Mouse (Mus musculus): ENCODE measurements around the gene Cdc42bpa. TPM values are rescaled to one million over a fixed set of nuclear protein-coding genes. Genes with fewer than 3 reads are reported as not detected.

Gene Cdc42bpa
- polyA plus RNA-seq, 1 experiment from 2014 or later: 11.3 TPM

DNA sequence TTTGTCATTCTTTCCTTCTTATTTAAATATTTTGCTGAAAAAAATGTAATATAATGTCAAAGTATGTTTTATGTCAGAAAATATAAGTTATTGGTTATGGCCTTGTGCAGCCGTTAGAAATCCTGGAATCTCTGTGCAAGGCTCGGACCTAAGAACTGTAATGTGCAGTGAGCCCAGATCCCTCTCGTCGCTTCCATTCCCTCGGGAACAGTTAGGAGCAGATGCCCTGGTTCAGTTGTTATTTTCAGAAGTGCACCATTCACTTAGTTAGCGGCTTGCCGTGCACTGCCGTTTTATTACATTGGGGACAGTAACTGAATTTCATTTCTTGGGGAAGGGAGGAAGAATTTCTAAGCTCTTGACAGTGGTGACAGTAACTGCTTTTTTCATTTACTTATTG is 158.0 kb downstream of the Cdc42bpa start:
- H3K4me3 ChIP-seq (ENCODE audit: low read depth, low read length): no peak overlapping the region
- no peaks in the 10 kb centered on the region for H3K9me3 ChIP-seq (ENCODE audit: control insufficient read depth, low read length)
- H3K36me3 ChIP-seq (ENCODE audit: control insufficient read depth, insufficient read depth, low read length): no peaks in the 10 kb centered on the region
- no peak for DNase-seq (ENCODE audit: low spot score)
- no peaks in the 10 kb centered on the region for H3K4me1 ChIP-seq (ENCODE audit: control insufficient read depth, insufficient read depth, low read length)
- no peak overlapping the region for H3K9ac ChIP-seq (ENCODE audit: low read length)
- WGBS: 76% methylated on average over 8 of the region's 8 CpGs
- no peaks in the 10 kb centered on the region for H3K27me3 ChIP-seq (ENCODE audit: control insufficient read depth, insufficient read depth, low read length)
- no peak for ATAC-seq (ENCODE audit: insufficient number of reproducible peaks, low FRiP score, low TSS enrichment, low read depth)
- no peak overlapping the region for H3K27ac ChIP-seq (replicated peaks; ENCODE audit: low read depth, low read length)
- H3K4me2 ChIP-seq (ENCODE audit: low read depth, severe bottlenecking): no peak overlapping the region

- Histone ChIP-seq H3K4me1 (ENCODE audit: control insufficient read depth, insufficient read depth, low read length) (no peaks in the 10 kb centered on the region), H3K36me3 (ENCODE audit: control insufficient read depth, insufficient read depth, low read length) (no peaks in the 10 kb centered on the region), H3K9me3 (ENCODE audit: control insufficient read depth, low read length) (no peaks in the 10 kb centered on the region), H3K27me3 (ENCODE audit: control insufficient read depth, insufficient read depth, low read length) (no peaks in the 10 kb centered on the region), H3K27ac (replicated peaks; ENCODE audit: low read depth, low read length) (no peak overlapping the region), H3K9ac (ENCODE audit: low read length) (no peak overlapping the region), H3K4me3 (ENCODE audit: low read depth, low read length) (no peak overlapping the region), H3K4me2 (ENCODE audit: low read depth, severe bottlenecking) (no peak overlapping the region)
- ATAC-seq (ENCODE audit: insufficient number of reproducible peaks, low FRiP score, low TSS enrichment, low read depth) (no peak), DNase-seq (ENCODE audit: low spot score) (no peak)
- WGBS: 84% methylated on average over 5 of the region's 5 CpGs
Measured at GRCm38 (mm10) chr1:180128077-180128792, 168.0 kb downstream of the Cdc42bpa start.

DNA sequence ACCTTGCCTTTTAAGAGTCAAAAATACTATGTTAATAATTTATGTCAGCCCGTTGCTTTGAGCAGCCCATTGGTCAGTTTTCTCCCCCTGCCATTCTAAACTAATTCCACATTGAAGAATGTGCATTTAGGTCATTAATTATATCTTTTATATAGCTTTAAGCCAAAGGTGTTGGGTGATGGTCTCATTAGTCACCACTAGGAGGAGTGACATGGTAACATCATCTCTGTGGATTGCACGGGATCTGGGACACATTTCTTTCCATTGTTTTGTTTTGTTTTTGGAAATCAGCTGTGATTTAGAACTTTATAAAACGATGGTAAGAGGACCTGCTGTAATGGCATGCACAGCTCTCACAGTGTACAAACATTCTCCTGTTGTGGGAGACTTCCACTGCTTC is 171.1 kb downstream of the Cdc42bpa start:
- no peaks in the 10 kb centered on the region for H3K36me3 ChIP-seq (ENCODE audit: control insufficient read depth, insufficient read depth, low read length)

GRCm38 (mm10) chr1:180132187-180132586 is 171.9 kb downstream of the Cdc42bpa start:
- Histone ChIP-seq H3K36me3 (ENCODE audit: control insufficient read depth, insufficient read depth, low read length) (no peaks in the 10 kb centered on the region), H3K4me3 (ENCODE audit: low read depth, low read length) (no peak overlapping the region), H3K4me1 (ENCODE audit: control insufficient read depth, insufficient read depth, low read length) (no peaks in the 10 kb centered on the region), H3K9me3 (ENCODE audit: control insufficient read depth, low read length) (no peaks in the 10 kb centered on the region), H3K9ac (ENCODE audit: low read length) (no peak overlapping the region), H3K4me2 (ENCODE audit: low read depth, severe bottlenecking) (no peak overlapping the region), H3K27ac (replicated peaks; ENCODE audit: low read depth, low read length) (no peak overlapping the region), H3K27me3 (ENCODE audit: control insufficient read depth, insufficient read depth, low read length) (no peaks in the 10 kb centered on the region)
- no peak for ATAC-seq (ENCODE audit: insufficient number of reproducible peaks, low FRiP score, low TSS enrichment, low read depth)
- 94% methylated on average over 4 of the region's 4 CpGs for WGBS
- no peak for DNase-seq (ENCODE audit: low spot score)

More for the DNA sequence above, 171.1 kb downstream of the Cdc42bpa start:
- 58% methylated on average over 3 of the region's 3 CpGs for WGBS
- Histone ChIP-seq H3K4me3 (ENCODE audit: low read depth, low read length) (no peak overlapping the region), H3K27ac (replicated peaks; ENCODE audit: low read depth, low read length) (no peak overlapping the region), H3K9ac (ENCODE audit: low read length) (no peak overlapping the region), H3K4me2 (ENCODE audit: low read depth, severe bottlenecking) (no peak overlapping the region), H3K27me3 (ENCODE audit: control insufficient read depth, insufficient read depth, low read length) (no peaks in the 10 kb centered on the region), H3K9me3 (ENCODE audit: control insufficient read depth, low read length) (no peaks in the 10 kb centered on the region), H3K4me1 (ENCODE audit: control insufficient read depth, insufficient read depth, low read length) (no peaks in the 10 kb centered on the region)
- ATAC-seq (ENCODE audit: insufficient number of reproducible peaks, low FRiP score, low TSS enrichment, low read depth) (no peak), DNase-seq (ENCODE audit: low spot score) (no peak)

DNA sequence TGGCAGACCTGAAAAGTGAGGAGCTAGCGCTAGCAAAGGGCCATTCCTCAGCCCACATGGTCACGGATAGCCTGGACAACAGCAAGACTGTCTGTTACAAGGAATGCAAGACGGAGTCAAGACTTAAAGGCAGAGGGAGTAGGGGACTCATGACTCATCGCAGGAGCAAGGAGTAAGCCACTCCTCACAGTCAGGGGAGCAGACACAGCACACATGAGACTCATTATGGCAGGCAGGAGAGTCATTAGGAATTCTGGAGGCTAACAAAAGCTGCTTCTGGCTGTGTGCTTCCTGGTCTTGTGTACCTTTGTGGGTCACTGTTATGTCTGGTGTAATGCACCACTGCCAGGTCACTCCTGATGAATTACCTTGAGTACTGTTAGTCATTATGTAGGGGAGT is 178.9 kb downstream of the Cdc42bpa start:
- H3K4me2 ChIP-seq (ENCODE audit: low read depth, severe bottlenecking): no peak overlapping the region
- H3K27me3 ChIP-seq (ENCODE audit: control insufficient read depth, insufficient read depth, low read length): no peaks in the 10 kb centered on the region
- no peak for ATAC-seq (ENCODE audit: insufficient number of reproducible peaks, low FRiP score, low TSS enrichment, low read depth)
- 51% methylated on average over 4 of the region's 4 CpGs for WGBS
- peak; percentile 44 for DNase-seq (ENCODE audit: low spot score)
- H3K9me3 ChIP-seq (ENCODE audit: control insufficient read depth, low read length): no peaks in the 10 kb centered on the region
- peaks cover 5% of the 10 kb centered on the region; the same call in 1 of the 2 replicates for H3K4me1 ChIP-seq (ENCODE audit: control insufficient read depth, insufficient read depth, low read length)
- H3K4me3 ChIP-seq (ENCODE audit: low read depth, low read length): no peak overlapping the region
- peaks cover 3% of the 10 kb centered on the region; the same call in 1 of the 2 replicates for H3K36me3 ChIP-seq (ENCODE audit: control insufficient read depth, insufficient read depth, low read length)
- no peak overlapping the region for H3K9ac ChIP-seq (ENCODE audit: low read length)
- H3K27ac ChIP-seq (replicated peaks; ENCODE audit: low read depth, low read length): no peak overlapping the region

- Histone ChIP-seq H3K9me3 (ENCODE audit: control insufficient read depth, low read length) (no peaks in the 10 kb centered on the region), H3K36me3 (ENCODE audit: control insufficient read depth, insufficient read depth, low read length) (peaks cover 5% of the 10 kb centered on the region; the same call in 1 of the 2 replicates), H3K4me2 (ENCODE audit: low read depth, severe bottlenecking) (no peak overlapping the region), H3K27ac (replicated peaks; ENCODE audit: low read depth, low read length) (no peak overlapping the region), H3K4me1 (ENCODE audit: control insufficient read depth, insufficient read depth, low read length) (peaks cover 5% of the 10 kb centered on the region; the same call in 1 of the 2 replicates), H3K9ac (ENCODE audit: low read length) (no peak overlapping the region), H3K27me3 (ENCODE audit: control insufficient read depth, insufficient read depth, low read length) (no peaks in the 10 kb centered on the region), H3K4me3 (ENCODE audit: low read depth, low read length) (no peak overlapping the region)
- ATAC-seq (ENCODE audit: insufficient number of reproducible peaks, low FRiP score, low TSS enrichment, low read depth) (no peak), DNase-seq (ENCODE audit: low spot score) (no peak)
- 95% methylated on average over 2 of the region's 2 CpGs for WGBS
Measured at GRCm38 (mm10) chr1:180140970-180141369, 180.7 kb downstream of the Cdc42bpa start.

DNA sequence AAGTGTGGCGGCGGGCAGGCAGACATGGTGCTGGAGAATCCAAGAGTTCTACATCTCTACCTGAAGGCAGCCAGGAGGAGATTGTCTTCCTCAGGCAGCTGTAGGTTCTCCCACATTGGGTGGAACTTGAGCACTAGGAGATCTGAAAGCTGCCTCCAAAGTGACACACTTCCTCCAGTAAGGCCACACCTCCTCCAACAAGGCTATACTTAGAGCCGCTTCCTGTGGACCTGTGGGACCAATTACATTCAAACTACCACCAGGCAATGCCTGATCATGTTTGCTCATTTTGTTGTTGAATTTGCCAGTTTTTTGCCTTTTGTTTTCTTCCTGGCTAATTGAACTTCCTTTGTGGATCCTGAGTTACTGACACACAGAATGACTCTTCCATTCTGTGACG is 187.8 kb downstream of the Cdc42bpa start:
- H3K9ac ChIP-seq (ENCODE audit: low read length): no peak overlapping the region
- 85% methylated on average over 4 of the region's 4 CpGs for WGBS
- no peak overlapping the region for H3K27ac ChIP-seq (replicated peaks; ENCODE audit: low read depth, low read length)
- ATAC-seq (ENCODE audit: insufficient number of reproducible peaks, low FRiP score, low TSS enrichment, low read depth): no peak
- H3K27me3 ChIP-seq (ENCODE audit: control insufficient read depth, insufficient read depth, low read length): no peaks in the 10 kb centered on the region
- peaks cover 2% of the 10 kb centered on the region; the same call in 1 of the 2 replicates for H3K36me3 ChIP-seq (ENCODE audit: control insufficient read depth, insufficient read depth, low read length)
- no peak overlapping the region for H3K4me3 ChIP-seq (ENCODE audit: low read depth, low read length)
- DNase-seq (ENCODE audit: low spot score): no peak
- H3K4me2 ChIP-seq (ENCODE audit: low read depth, severe bottlenecking): no peak overlapping the region
- H3K9me3 ChIP-seq (ENCODE audit: control insufficient read depth, low read length): no peaks in the 10 kb centered on the region
- H3K4me1 ChIP-seq (ENCODE audit: control insufficient read depth, insufficient read depth, low read length): no peaks in the 10 kb centered on the region

DNA sequence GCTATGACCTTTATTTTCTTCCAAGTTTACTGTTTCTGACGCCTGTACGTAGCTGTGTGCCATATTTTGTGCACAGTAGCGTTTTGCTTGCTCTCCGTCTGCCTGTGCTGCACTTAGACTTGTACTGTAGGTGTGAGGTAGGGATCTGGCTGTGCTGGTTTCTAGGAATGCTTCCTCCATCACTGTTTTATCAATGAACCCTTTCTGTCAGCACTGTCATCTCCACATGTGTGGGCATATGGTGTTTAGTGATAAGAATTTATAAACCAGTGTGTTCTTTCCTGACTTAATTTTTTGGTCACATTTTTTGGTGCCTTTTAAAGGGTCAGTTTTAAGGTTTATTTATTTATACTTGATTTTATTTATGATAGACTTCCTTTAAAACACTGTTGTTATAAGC is 188.3 kb downstream of the Cdc42bpa start:
- Histone ChIP-seq H3K4me2 (ENCODE audit: low read depth, severe bottlenecking) (no peak overlapping the region), H3K4me1 (ENCODE audit: control insufficient read depth, insufficient read depth, low read length) (no peaks in the 10 kb centered on the region), H3K27ac (replicated peaks; ENCODE audit: low read depth, low read length) (no peak overlapping the region), H3K27me3 (ENCODE audit: control insufficient read depth, insufficient read depth, low read length) (no peaks in the 10 kb centered on the region), H3K9me3 (ENCODE audit: control insufficient read depth, low read length) (no peaks in the 10 kb centered on the region), H3K9ac (ENCODE audit: low read length) (no peak overlapping the region), H3K4me3 (ENCODE audit: low read depth, low read length) (no peak overlapping the region), H3K36me3 (ENCODE audit: control insufficient read depth, insufficient read depth, low read length) (peaks cover 2% of the 10 kb centered on the region; the same call in 1 of the 2 replicates)
- no peak for ATAC-seq (ENCODE audit: insufficient number of reproducible peaks, low FRiP score, low TSS enrichment, low read depth)
- WGBS: 89% methylated on average over 4 of the region's 4 CpGs
- DNase-seq (ENCODE audit: low spot score): no peak

- WGBS: 84% methylated on average over 8 of the region's 8 CpGs
- Histone ChIP-seq H3K36me3 (ENCODE audit: control insufficient read depth, insufficient read depth, low read length) (no peaks in the 10 kb centered on the region; the same call in 1 of the 2 replicates), H3K27me3 (ENCODE audit: control insufficient read depth, insufficient read depth, low read length) (no peaks in the 10 kb centered on the region), H3K4me2 (ENCODE audit: low read depth, severe bottlenecking) (no peak overlapping the region), H3K4me1 (ENCODE audit: control insufficient read depth, insufficient read depth, low read length) (no peaks in the 10 kb centered on the region), H3K4me3 (ENCODE audit: low read depth, low read length) (no peak overlapping the region), H3K9me3 (ENCODE audit: control insufficient read depth, low read length) (no peaks in the 10 kb centered on the region), H3K9ac (ENCODE audit: low read length) (no peak overlapping the region), H3K27ac (replicated peaks; ENCODE audit: low read depth, low read length) (no peak overlapping the region)
- DNase-seq (ENCODE audit: low spot score): peak; percentile 20
- no peak for ATAC-seq (ENCODE audit: insufficient number of reproducible peaks, low FRiP score, low TSS enrichment, low read depth)
Measured at GRCm38 (mm10) chr1:180151191-180151590, 190.9 kb downstream of the Cdc42bpa start.

Measured in limb, embryonic 11.5 days (tissue).